Mouse (Mus musculus): ENCODE results near the gene Serpina3j.
"Not testable (repeated sequence)": the region's sequence is repeated elsewhere in the genome, so short reads cannot be mapped to it uniquely, and the experiment has no call there.

DNA sequence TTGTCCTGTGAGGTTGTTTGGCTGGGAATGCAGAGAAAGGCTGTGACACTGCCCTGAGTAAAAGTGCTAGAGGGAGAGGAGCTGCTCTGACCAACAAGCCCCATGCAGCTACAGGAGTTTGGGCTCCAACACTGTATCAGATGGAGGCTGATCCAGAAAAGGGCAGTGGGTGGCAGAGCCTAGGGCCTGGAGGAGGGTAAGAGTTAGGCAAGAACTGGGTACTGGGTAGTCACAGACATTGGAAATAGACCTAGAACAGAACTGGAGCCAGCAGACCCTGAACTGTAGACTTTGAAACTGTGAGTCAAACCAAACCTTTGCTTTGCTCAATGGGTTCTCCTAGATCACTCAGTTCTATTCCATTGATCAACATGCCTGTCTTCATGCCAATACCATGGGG lies 22.5 kb downstream of the Serpina3j start:
- not testable (repeated sequence) for TF ChIP-seq CTCF (IDR thresholded peaks at IDR 0.05; ENCODE audit: extremely low read depth, insufficient read length, insufficient replicate concordance, low read depth, low read length); POLR2A (IDR thresholded peaks at IDR 0.05; ENCODE audit: low read depth, low read length)
